Mouse (Mus musculus) embryonic facial prominence, embryonic 13.5 days (tissue): ENCODE measurements around the gene Msantd3. TPM values are rescaled to one million over a fixed set of nuclear protein-coding genes. Genes with fewer than 3 reads are reported as not detected.

Source experiments
- polyA plus RNA-seq: library from polyadenylated mRNA; unstranded; fragments of >200 nt; fragmentation: Nextera tagmentation; extraction: Ambion mirVana; gene quantifications from 2 replicates; pipeline ENCODE4 v1.2.1, GENCODE M21; 2015

Gene Msantd3
- polyA plus RNA-seq, 1 experiment from 2014 or later, result 34.9 TPM

Other genes starting within 250 kb of the Msantd3 start
- 60.8 and 62.7 TPM in 2 replicates for gene Tex10, start 66.5 kb upstream of the Msantd3 start, polyA plus RNA-seq
- 59.5 and 66.1 TPM in 2 replicates for gene Tmeff1, start 45.2 kb downstream of the Msantd3 start, polyA plus RNA-seq
- 1.0 and 1.2 TPM in 2 replicates for gene Cavin4, start 123.6 kb downstream of the Msantd3 start, polyA plus RNA-seq